Mouse (Mus musculus) erythroid progenitor cell, adult 5-6 weeks (primary cell): ENCODE results near the gene Parp9. TPM values are rescaled to one million over a fixed set of nuclear protein-coding genes. Genes with fewer than 3 reads are reported as not detected.
A peak's percentile ranks its signal among the peaks of the same experiment; 100 is the strongest.
"Not testable (repeated sequence)": the region's sequence is repeated elsewhere in the genome, so short reads cannot be mapped to it uniquely, and the experiment has no call there.

Source experiments
- ATAC-seq: replicated peaks from 2 replicates; pipeline ENCODE4 v1.8.0; 2016; ENCODE audit warnings: moderate number of reproducible peaks, mild to moderate bottlenecking, moderate TSS enrichment, inconsistent platforms; ENCODE audit not compliant: poor library complexity, low FRiP score, severe bottlenecking
- total RNA-seq, 2 experiments: library from RNA; stranded (forward) in 1 of 2; stranded (reverse) in 1 of 2; fragments of 150-400 nt in 1 of 2; fragments of 186-747, 209-891 nt in 1 of 2; gene quantifications; 2 replicates each; pipeline versions ENCODE4 v1.2.3 to v1.2.4; 2015 to 2017; ENCODE audit warnings: low replicate concordance in 2 of 2

Parp9 gene
- total RNA-seq (2015; ENCODE audit: low replicate concordance) (30.6 and 35.0 TPM in 2 replicates), total RNA-seq (2017; ENCODE audit: low replicate concordance) (41.1 and 48.7 TPM in 2 replicates)

- peak; percentile 82 for ATAC-seq
Measured at GRCm38 (mm10) chr16:35938211-35939151, at the start of gene Parp9, which contains the start of gene Dtx3l. TSS of gene Parp9 (plus strand) at chr16:35938470. TSS of gene Dtx3l (minus strand) at chr16:35939151.

GRCm38 (mm10) chr16:35888910-35889309, 49.4 kb upstream of the Parp9 start:
- no peak for ATAC-seq

DNA sequence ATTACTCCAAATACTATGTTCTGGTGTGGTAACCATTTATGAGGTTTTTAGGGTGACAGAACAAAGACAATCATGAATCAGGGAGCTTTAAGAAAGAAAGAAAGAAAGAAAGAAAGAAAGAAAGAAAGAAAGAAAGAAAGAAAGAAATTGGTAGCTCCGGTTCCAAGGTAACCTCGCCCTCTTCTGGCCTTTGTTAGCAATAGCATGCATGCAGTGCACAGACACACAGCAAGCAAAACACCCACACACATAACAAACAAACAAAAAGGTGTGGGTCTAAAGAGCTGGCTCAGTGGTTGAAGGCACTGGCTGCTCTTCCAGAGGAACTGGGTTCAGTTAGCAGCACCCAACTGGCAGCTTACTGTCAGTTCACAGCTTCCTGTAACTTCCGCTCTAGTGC, 47.6 kb upstream of the Parp9 start:
- no peak for ATAC-seq

GRCm38 (mm10) chr16:35891603-35892002, 46.7 kb upstream of the Parp9 start:
- not testable (repeated sequence) for ATAC-seq

GRCm38 (mm10) chr16:35894997-35895396, 43.3 kb upstream of the Parp9 start:
- no peak for ATAC-seq

DNA sequence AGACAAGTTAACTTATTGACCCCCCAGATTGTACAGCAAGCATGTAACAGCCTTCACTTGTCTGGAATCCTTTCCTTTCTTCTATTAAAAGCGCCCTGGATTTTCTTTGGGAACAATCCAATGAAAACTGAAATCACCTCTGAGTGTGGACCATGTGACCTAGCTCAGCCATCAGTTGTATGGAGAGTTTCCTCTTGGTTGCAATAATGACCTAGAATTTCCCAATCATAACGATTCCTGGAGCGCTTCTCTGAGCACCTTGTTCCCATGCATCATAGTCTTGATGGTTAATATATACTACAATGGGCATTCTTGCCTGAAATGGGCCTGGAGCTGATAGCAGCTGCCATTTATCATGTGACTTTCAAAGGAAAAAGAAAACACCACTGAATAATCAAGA, 37.7 kb upstream of the Parp9 start:
- ATAC-seq = no peak

DNA sequence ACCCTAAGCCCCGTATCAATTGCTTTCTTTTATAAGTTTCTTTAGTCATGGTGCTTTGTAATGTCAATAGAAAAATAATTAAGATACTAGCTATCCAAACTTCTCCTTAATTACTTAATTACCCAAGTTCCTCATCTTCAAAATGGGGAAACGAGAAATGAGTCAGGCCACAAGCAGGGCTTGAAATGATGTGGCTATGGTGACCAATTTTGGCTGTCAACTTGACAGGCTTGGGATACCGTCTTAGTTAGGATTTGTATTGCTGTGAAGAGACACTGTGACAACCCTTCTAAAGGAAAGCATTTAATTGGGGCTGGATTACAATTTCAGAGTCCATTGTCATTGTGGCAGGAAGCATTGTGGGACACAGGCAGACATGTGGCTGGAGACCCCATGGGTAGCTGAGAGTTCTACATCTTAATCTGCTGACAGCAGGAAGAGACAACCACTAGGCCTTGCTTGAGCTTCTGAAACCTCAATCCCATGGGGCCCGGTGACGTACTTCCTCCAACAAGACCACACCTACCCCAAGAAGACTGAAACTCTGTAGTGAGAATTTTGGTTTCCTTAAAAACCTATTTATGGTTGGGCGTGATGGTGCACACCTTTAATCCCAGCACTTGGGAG, 35.1 kb upstream of the Parp9 start:
- no peak for ATAC-seq

GRCm38 (mm10) chr16:35904121-35904736, 34.0 kb upstream of the Parp9 start:
- ATAC-seq = no peak

DNA sequence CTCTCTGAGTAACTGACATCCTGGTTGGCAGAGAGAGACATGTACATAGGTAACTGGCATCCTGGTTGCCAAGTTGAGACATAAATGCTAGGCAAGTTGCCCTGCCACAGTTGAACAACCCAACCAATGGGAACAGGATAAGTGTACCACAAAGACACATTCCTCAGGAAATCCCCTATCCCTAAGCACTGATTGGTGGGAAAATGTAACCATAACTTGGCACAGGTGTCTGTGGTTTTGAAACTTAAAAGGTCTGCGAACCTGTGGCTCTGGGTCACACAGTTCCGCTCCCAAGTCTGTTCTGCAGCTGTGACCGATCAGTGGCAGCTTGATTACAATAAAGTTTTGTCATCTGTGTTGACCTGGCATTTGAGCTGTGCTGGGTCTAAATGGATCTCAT, 32.9 kb upstream of the Parp9 start:
- ATAC-seq = no peak

DNA sequence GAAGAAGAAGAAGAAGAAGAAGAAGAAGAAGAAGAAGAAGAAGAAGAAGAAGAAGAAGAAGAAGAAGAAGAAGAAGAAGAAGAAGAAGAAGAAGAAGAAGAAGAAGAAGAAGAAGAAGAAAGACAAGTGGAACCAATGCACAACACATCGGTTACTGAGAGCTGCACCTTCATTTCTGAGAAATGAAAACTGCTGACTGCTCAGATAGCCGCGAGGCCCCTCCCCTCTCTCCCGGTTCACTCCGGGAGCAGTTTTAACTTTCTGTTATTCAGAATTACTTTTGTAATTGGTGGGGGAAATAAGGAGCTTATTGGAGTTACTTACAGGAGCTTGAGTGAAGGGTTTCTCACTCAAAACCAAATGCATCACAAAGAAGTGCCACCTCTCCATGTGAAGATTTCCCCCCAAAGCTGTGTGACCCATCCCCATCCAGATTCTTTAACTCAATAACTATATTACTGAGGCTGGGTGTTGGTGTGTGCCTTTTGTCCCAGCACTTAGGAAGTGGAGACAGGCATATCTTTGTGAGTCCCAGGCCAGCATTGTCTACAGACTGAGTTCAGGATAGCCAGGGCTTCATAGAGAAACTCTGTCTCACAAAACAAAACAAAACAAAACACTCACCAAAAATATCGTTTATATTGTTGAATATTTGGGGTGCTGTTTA, 32.3 kb upstream of the Parp9 start:
- peak; percentile 82 for ATAC-seq

- no peak for ATAC-seq
Measured at GRCm38 (mm10) chr16:35906887-35907286, 31.4 kb upstream of the Parp9 start.

GRCm38 (mm10) chr16:35907432-35908201, 30.7 kb upstream of the Parp9 start:
- 0 out of 2 replicates have a peak, but pooled peaks have one; percentile 7 for ATAC-seq

DNA sequence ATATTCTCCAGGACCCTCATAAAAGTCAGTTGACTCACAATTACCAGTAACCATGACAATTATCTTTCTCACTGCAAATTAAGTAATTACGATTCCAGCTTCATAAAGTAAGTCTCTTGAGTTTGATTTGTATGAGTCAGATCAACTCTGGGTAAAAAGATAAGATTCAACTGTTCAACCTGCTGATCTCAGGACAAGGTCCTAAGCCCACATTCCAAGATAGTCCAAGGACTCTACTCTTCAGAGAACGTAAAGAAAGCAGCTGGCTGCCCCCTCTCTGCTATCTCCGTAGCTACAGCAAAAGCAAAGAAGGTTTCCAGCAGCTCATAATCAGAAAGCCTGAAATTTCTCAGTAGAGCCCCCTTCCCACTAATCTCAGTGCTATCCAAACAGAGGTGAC, 26.8 kb upstream of the Parp9 start:
- ATAC-seq = no peak

DNA sequence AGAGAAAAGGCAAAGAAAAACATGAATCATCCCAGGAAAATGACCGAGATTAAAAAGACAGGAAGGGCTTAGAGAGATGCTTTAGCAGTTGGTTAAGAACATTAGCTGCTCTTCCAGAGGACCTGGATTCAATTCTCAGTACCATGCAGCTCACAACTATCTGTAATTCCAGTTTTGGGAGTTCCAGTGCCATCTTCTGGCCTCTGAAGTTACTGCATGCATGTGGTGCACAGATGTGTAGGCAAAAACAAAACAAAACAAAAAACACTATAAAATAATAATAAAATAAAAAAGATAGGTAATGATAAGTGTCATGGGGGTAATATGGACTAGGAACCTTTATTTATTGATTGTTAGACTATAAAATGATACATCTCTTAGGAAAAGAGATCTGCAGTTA, 24.7 kb upstream of the Parp9 start:
- peak; percentile 57; the same call in 1 of the 2 replicates for ATAC-seq

DNA sequence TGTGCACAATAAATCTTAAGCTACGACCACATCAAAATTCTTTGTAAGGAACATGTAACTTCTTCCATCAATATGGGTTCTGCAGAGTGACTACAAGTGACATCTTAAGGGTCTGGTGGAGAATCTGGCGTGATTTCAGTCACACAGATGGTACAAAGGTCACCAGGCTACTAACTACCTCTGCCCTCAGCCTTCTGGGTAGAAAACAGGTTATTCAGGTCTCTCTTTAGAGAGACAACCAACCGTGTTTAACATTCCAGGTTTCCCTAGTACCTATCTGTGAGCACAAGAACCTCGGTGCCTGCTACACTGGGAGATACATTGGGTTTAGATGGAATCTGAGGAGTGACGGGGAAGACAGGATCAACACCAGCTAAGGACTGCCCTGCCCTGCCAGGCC, 24.0 kb upstream of the Parp9 start:
- no peak for ATAC-seq

DNA sequence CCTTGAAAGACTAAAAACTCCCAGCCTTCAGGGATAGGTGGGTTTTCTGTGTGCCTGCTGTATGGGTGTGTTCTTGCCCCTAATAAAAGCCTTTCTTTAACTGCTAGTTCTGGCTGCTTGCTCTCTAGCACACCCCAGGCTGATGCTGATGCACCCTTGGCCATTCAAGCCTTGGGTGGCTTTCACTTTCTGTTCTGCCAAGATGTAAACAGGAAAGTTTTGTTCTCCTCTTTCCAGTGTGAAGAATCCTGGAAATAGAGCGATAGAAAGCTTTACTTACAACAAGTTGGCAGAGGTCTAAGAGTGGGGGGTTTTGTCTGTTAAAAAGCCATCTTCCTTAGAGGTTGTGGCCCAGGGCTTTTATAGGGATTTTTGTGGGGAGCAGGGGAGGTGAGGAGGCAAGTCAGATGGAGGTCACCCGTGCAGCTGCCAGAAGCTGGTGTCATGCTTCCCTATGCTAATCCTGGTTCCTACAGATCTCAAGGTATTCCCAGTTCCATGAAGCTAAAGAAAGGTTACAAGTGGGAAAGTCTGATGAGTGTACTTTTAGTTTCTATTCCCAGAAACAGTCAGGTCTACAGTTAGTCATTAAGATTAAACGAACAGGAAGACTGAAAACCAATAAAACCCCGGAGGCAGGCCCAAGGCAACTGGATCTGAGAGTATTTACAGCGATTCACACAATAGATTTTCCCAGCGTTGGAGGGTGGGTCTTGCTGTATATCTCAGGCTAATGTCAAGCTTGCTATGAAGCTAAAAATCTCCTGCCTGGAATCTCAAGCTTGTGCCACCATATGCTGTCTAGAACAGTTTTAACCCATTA, 19.3 kb upstream of the Parp9 start:
- no peak for ATAC-seq

GRCm38 (mm10) chr16:35921676-35922235, 16.5 kb upstream of the Parp9 start:
- ATAC-seq = no peak

GRCm38 (mm10) chr16:35922301-35922895, 15.9 kb upstream of the Parp9 start:
- no peak for ATAC-seq
